9 mouse cellular contexts compared by ENCODE assay signal in the genomic region with DNA sequence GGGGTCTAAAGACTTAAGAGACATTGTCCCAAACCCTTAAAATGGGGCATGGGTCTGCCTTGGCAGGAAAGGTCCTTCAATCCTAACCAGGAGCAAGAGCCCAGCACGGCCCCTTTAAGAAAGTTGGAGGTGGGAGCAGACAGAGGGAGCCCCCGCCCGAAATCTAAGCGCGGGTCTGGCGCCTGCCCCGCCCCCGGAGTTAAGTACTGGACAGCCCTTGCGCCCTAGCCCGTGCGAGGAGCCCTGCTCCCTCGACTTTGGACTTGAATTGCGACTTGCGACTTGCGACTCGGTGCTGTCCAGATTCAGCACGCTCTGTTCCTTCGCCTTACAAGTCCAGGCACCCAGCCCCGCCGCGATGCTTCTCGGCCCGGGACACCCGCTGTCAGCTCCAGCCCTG. TPM values are rescaled to one million over a fixed set of nuclear protein-coding genes. Genes with fewer than 3 reads are reported as not detected.
DNase-seq lines count a peak whose midpoint lies in the region; ATAC-seq lines count a peak whose summit lies in the region.
"Had no signal": no experiment of that assay in that cellular context is flagged by ENCODE, and none has a peak within 500 bp of the region (broad histone marks: within the 10 kb centered on the region; RNA-seq: fewer than 3 reads in every experiment).

A gene (plus strand): TSS at position 202 of the 400 bp plus-strand sequence.

- peak within 1 kb of the TSS; percentile 73 for H3K27ac ChIP-seq in embryonic facial prominence, embryonic 13.5 days
- H3K27ac ChIP-seq in heart, embryonic 12.5 days (ENCODE audit: poor library complexity, severe bottlenecking), result peak within 1 kb of the TSS; percentile 91
- peak within 1 kb of the TSS; percentile 63; the same call in 1 of the 2 replicates for H3K27ac ChIP-seq in kidney, embryonic 14.5 days (ENCODE audit: low read depth, low read length)
- H3K27ac ChIP-seq in liver, embryonic 13.5 days, result no peak within 1 kb of the TSS
- no peak within 1 kb of the TSS for H3K27ac ChIP-seq in neural tube, embryonic 14.5 days (ENCODE audit: low read depth, low read length)
- H3K27ac ChIP-seq: macrophage had no signal

- no peaks in the 10 kb centered on the region for H3K9me3 ChIP-seq in embryonic facial prominence, embryonic 13.5 days
- no peaks in the 10 kb centered on the region for H3K9me3 ChIP-seq in heart, embryonic 12.5 days (replicated peaks)
- H3K9me3 ChIP-seq in kidney, embryonic 14.5 days (ENCODE audit: control insufficient read depth, low read length), result no peaks in the 10 kb centered on the region
- no peaks in the 10 kb centered on the region for H3K9me3 ChIP-seq in liver, embryonic 13.5 days (replicated peaks)
- H3K9me3 ChIP-seq in neural tube, embryonic 14.5 days (ENCODE audit: control insufficient read depth, low read length), result no peaks in the 10 kb centered on the region

- peak within 1 kb of the TSS; percentile 57 for H3K4me3 ChIP-seq in embryonic facial prominence, embryonic 13.5 days
- H3K4me3 ChIP-seq in heart, embryonic 12.5 days, result peak within 1 kb of the TSS; percentile 68
- peak within 1 kb of the TSS; percentile 52 for H3K4me3 ChIP-seq in kidney, embryonic 14.5 days (ENCODE audit: low read length)
- peak within 1 kb of the TSS; percentile 30 for H3K4me3 ChIP-seq in liver, embryonic 13.5 days (replicated peaks)
- H3K4me3 ChIP-seq in neural tube, embryonic 14.5 days (ENCODE audit: low read depth, low read length), result peak within 1 kb of the TSS; percentile 4; the same call in 1 of the 2 replicates

- peak within 1 kb of the TSS; percentile 76 for H3K9ac ChIP-seq in embryonic facial prominence, embryonic 13.5 days
- peak within 1 kb of the TSS; percentile 87 for H3K9ac ChIP-seq in heart, embryonic 12.5 days
- H3K9ac ChIP-seq in kidney, embryonic 14.5 days (ENCODE audit: low read depth, low read length), result peak within 1 kb of the TSS; percentile 58
- H3K9ac ChIP-seq in liver, embryonic 13.5 days, result no peak within 1 kb of the TSS
- no peak within 1 kb of the TSS for H3K9ac ChIP-seq in neural tube, embryonic 14.5 days (replicated peaks; ENCODE audit: low read depth, low read length)

- H3K4me1 ChIP-seq in embryonic facial prominence, embryonic 13.5 days, result peaks cover 84% of the 10 kb centered on the region
- H3K4me1 ChIP-seq in heart, embryonic 12.5 days (replicated peaks), result peaks cover 70% of the 10 kb centered on the region
- peaks cover 63% of the 10 kb centered on the region for H3K4me1 ChIP-seq in kidney, embryonic 14.5 days (ENCODE audit: control insufficient read depth, insufficient read depth, low read length)
- 0 out of 2 replicates have a peak, but pooled peaks cover 13% of the 10 kb centered on the region for H3K4me1 ChIP-seq in liver, embryonic 13.5 days (replicated peaks)
- 0 out of 2 replicates have a peak, but pooled peaks cover 3% of the 10 kb centered on the region for H3K4me1 ChIP-seq in neural tube, embryonic 14.5 days (ENCODE audit: control insufficient read depth, insufficient read depth, low read length)

- whole genome bisulfite sequencing in embryonic facial prominence, embryonic 13.5 days, result under 1% methylated on average over 24 of the region's 24 CpGs
- 2% methylated on average over 24 of the region's 24 CpGs for WGBS in heart, embryonic 12.5 days
- 2% methylated on average over 24 of the region's 24 CpGs for WGBS in kidney, embryonic 14.5 days
- WGBS in liver, embryonic 13.5 days (ENCODE audit: insufficient replicate concordance), result 6% methylated on average over 24 of the region's 24 CpGs
- WGBS in neural tube, embryonic 14.5 days, result 3% methylated on average over 24 of the region's 24 CpGs

- ATAC-seq in embryonic facial prominence, embryonic 13.5 days (ENCODE audit: insufficient number of reproducible peaks, insufficient read depth, low FRiP score, low TSS enrichment, low read depth), result no peak
- peak; percentile 74 for ATAC-seq in heart, embryonic 12.5 days (ENCODE audit: insufficient number of reproducible peaks, low FRiP score)
- peak; percentile 76 for ATAC-seq in kidney, embryonic 14.5 days (ENCODE audit: low FRiP score, low TSS enrichment)
- no peak for ATAC-seq in liver, embryonic 13.5 days (ENCODE audit: low read depth)
- no peak for ATAC-seq in neural tube, embryonic 14.5 days (ENCODE audit: low read depth)
- no peak for ATAC-seq in megakaryocyte-erythroid progenitor cell, adult 5-6 weeks (replicated peaks; ENCODE audit: low FRiP score, low TSS enrichment, poor library complexity, severe bottlenecking)

- H3K4me2 ChIP-seq in embryonic facial prominence, embryonic 13.5 days, result peak within 1 kb of the TSS; percentile 78
- peak within 1 kb of the TSS; percentile 77 for H3K4me2 ChIP-seq in heart, embryonic 12.5 days
- H3K4me2 ChIP-seq in kidney, embryonic 14.5 days (replicated peaks; ENCODE audit: low read depth, low read length), result peak within 1 kb of the TSS; percentile 72
- peak within 1 kb of the TSS; percentile 45 for H3K4me2 ChIP-seq in liver, embryonic 13.5 days
- H3K4me2 ChIP-seq in neural tube, embryonic 14.5 days (ENCODE audit: low read depth, low read length), result peak within 1 kb of the TSS; percentile 30

- peaks cover 10% of the 10 kb centered on the region for H3K27me3 ChIP-seq in embryonic facial prominence, embryonic 13.5 days
- no peaks in the 10 kb centered on the region; the same call in 1 of the 2 replicates for H3K27me3 ChIP-seq in heart, embryonic 12.5 days (replicated peaks)
- peaks cover 4% of the 10 kb centered on the region; the same call in 1 of the 2 replicates for H3K27me3 ChIP-seq in kidney, embryonic 14.5 days (ENCODE audit: control insufficient read depth, insufficient read depth, low read length)
- H3K27me3 ChIP-seq in liver, embryonic 13.5 days, result peaks cover 39% of the 10 kb centered on the region
- H3K27me3 ChIP-seq in neural tube, embryonic 14.5 days (ENCODE audit: control insufficient read depth, insufficient read depth, low read length), result peaks cover 5% of the 10 kb centered on the region

- H3K36me3 ChIP-seq in embryonic facial prominence, embryonic 13.5 days, result no peaks in the 10 kb centered on the region
- H3K36me3 ChIP-seq in heart, embryonic 12.5 days, result no peaks in the 10 kb centered on the region
- H3K36me3 ChIP-seq in kidney, embryonic 14.5 days (ENCODE audit: control insufficient read depth, insufficient read depth, low read length), result no peaks in the 10 kb centered on the region
- no peaks in the 10 kb centered on the region for H3K36me3 ChIP-seq in liver, embryonic 13.5 days
- no peaks in the 10 kb centered on the region for H3K36me3 ChIP-seq in neural tube, embryonic 14.5 days (ENCODE audit: control insufficient read depth, insufficient read depth, low read length)

- DNase-seq in R1 (ENCODE audit: low read depth, low spot score), result peak; percentile 28
- no peak for DNase-seq in liver, embryonic 13.5 days
- DNase-seq in thymus, postnatal 0 days (ENCODE audit: low spot score), result no peak

RNA-seq across cellular contexts. Expression of the gene that starts here (rescaled TPM):
- 17.6 and 22.5 TPM in 2 replicates for polyA plus RNA-seq in embryonic facial prominence, embryonic 13.5 days (2015; fragmentation: Nextera tagmentation; extraction: Ambion mirVana)
- polyA plus RNA-seq in heart, embryonic 12.5 days (2016; fragmentation: Nextera tagmentation; extraction: Ambion mirVana), result 32.5 and 35.9 TPM in 2 replicates
- polyA plus RNA-seq in kidney, embryonic 14.5 days (2014; fragmentation: Nextera tagmentation; extraction: Ambion mirVana), result 15.7 and 19.2 TPM in 2 replicates
- 0.35 and 0.50 TPM in 2 replicates for polyA plus RNA-seq in liver, embryonic 13.5 days (2015; fragmentation: Nextera tagmentation; extraction: Ambion mirVana)
- polyA plus RNA-seq in neural tube, embryonic 14.5 days (2014; fragmentation: Nextera tagmentation; extraction: Ambion mirVana), result 6.1 and 6.7 TPM in 2 replicates
- total RNA-seq in megakaryocyte-erythroid progenitor cell, adult 5-6 weeks (2014; fragmentation: Nextera tagmentation), result not detected in 2 replicates
- not detected in 2 replicates for total RNA-seq in megakaryocyte-erythroid progenitor cell, adult 5-6 weeks (2017)
- polyA plus RNA-seq in thymus, postnatal 0 days (2015; fragmentation: Nextera tagmentation; extraction: Ambion mirVana), result 0.91 and 1.4 TPM in 2 replicates
- polyA plus RNA-seq: macrophage had no signal

Comparison
In these comparisons a context has a peak if more than half of its experiments do, and no peak if none do; other contexts are left out.
1. ATAC-seq: peak in heart, embryonic 12.5 days (single experiment) and kidney, embryonic 14.5 days (single experiment); none in embryonic facial prominence, embryonic 13.5 days (single experiment), liver, embryonic 13.5 days (single experiment), neural tube, embryonic 14.5 days (single experiment) and megakaryocyte-erythroid progenitor cell, adult 5-6 weeks (single experiment).
2. H3K27ac ChIP-seq: peak in embryonic facial prominence, embryonic 13.5 days (single experiment), heart, embryonic 12.5 days (single experiment) and kidney, embryonic 14.5 days (single experiment); none in liver, embryonic 13.5 days (single experiment) and neural tube, embryonic 14.5 days (single experiment).
3. H3K4me3 ChIP-seq: peak in every context shown above with its lines; median percentile 68 in heart, embryonic 12.5 days; 57 in embryonic facial prominence, embryonic 13.5 days; 52 in kidney, embryonic 14.5 days; 30 in liver, embryonic 13.5 days; 4 in neural tube, embryonic 14.5 days.
4. H3K9ac ChIP-seq: peak in embryonic facial prominence, embryonic 13.5 days (single experiment), heart, embryonic 12.5 days (single experiment) and kidney, embryonic 14.5 days (single experiment); none in liver, embryonic 13.5 days (single experiment) and neural tube, embryonic 14.5 days (single experiment).
5. Peak in every context shown above with its lines, with median percentiles within 50 percentile points of each other: H3K4me2 ChIP-seq.